Mouse (Mus musculus): Measurements from ENCODE around the gene Clstn3. TPM values are rescaled to one million over a fixed set of nuclear protein-coding genes. Genes with fewer than 3 reads are reported as not detected.

Gene Clstn3
- polyA plus RNA-seq, 1 experiment from 2014 or later, result 160 TPM

DNA sequence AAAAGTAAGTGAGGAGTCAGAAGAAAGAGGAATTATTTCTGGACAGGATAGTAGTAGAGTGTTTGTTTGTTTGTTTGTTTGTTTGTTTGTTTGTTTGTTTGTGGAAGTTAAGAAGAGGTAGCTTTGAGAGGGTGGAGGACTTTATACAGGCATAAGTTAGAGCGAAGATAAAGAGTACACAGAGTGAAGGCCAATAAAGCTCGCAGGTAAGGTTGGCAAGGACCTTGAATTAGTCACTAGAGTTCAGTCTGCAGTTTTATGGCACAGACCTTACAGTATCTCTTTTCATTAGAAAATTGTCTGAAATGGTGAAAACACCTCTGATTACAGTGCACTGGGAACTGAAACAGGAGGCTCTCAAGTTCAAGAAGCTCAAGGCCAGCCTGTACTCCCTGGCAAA, 18.6 kb downstream of the Clstn3 start:
- Histone ChIP-seq H3K4me2 (no peak overlapping the region), H3K9me3 (replicated peaks) (no peaks in the 10 kb centered on the region), H3K4me1 (no peaks in the 10 kb centered on the region), H3K27ac (replicated peaks) (no peak overlapping the region), H3K36me3 (peaks cover 56% of the 10 kb centered on the region), H3K9ac (replicated peaks) (no peak overlapping the region), H3K4me3 (replicated peaks) (no peak overlapping the region), H3K27me3 (replicated peaks) (no peaks in the 10 kb centered on the region)
- 94% methylated on average over 2 of the region's 2 CpGs for WGBS
- no peak for ATAC-seq (ENCODE audit: low FRiP score)

DNA sequence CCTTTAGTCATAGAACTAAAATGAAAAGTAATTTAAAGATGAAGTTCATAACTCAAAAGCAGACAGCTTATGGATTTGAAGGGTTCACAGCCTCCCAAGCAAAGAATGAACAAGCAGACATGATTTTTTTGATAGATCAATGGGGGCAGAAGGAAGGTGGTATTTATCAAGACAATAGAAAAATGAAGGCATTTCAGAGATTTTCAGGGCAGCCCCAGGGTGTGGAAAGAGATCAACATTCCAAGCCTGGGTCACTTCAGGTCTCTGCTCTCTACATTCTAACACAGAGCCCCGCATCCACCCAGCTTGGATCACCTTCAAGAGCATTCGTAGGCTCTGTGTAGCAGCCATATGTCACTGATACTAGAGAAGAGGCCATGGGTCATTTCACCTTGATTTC, 21.3 kb downstream of the Clstn3 start:
- WGBS, result 94% methylated on average over 2 of the region's 2 CpGs
- peaks cover 43% of the 10 kb centered on the region for H3K36me3 ChIP-seq
- no peak for ATAC-seq (ENCODE audit: low FRiP score)

GRCm38 (mm10) chr6:124436245-124436644, 28.3 kb downstream of the Clstn3 start:
- no peaks in the 10 kb centered on the region for H3K9me3 ChIP-seq (replicated peaks)
- no peak overlapping the region for H3K9ac ChIP-seq (replicated peaks)
- WGBS, result 78% methylated on average over 7 of the region's 7 CpGs
- H3K27me3 ChIP-seq (replicated peaks), result no peaks in the 10 kb centered on the region
- H3K4me1 ChIP-seq, result peaks cover 2% of the 10 kb centered on the region; the same call in 1 of the 2 replicates
- H3K36me3 ChIP-seq, result peaks cover 66% of the 10 kb centered on the region
- no peak overlapping the region for H3K4me2 ChIP-seq
- ATAC-seq (ENCODE audit: low FRiP score), result no peak
- H3K4me3 ChIP-seq (replicated peaks), result no peak overlapping the region
- H3K27ac ChIP-seq (replicated peaks), result no peak overlapping the region

More for the DNA sequence above, 21.3 kb downstream of the Clstn3 start:
- H3K27ac ChIP-seq (replicated peaks), result no peak overlapping the region
- no peak overlapping the region for H3K4me2 ChIP-seq
- no peak overlapping the region for H3K4me3 ChIP-seq (replicated peaks)
- no peaks in the 10 kb centered on the region for H3K9me3 ChIP-seq (replicated peaks)
- no peak overlapping the region for H3K9ac ChIP-seq (replicated peaks)
- H3K27me3 ChIP-seq (replicated peaks), result no peaks in the 10 kb centered on the region
- no peaks in the 10 kb centered on the region for H3K4me1 ChIP-seq

DNA sequence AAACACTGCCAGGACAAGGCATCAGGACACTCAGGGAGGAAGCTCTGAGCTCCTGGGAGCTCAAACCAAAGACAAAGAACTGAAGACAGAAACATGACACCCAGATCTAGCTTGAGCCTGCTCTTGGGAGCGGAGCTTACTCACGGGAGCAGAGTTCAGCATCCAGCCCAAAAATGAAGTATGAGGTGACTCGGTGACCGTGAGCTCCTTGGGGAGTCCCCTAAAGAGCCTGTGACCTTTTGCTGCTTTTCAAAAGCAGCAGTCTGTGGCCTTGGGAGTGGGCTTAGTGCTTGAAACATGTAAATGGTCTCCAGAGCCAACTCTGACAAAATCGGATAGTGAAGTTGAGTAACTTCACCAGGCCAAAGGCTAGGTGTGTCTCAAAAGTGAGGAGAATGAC, 29.4 kb downstream of the Clstn3 start:
- no peak for ATAC-seq (ENCODE audit: low FRiP score)
- Histone ChIP-seq H3K27me3 (replicated peaks) (no peaks in the 10 kb centered on the region), H3K27ac (replicated peaks) (no peak overlapping the region), H3K36me3 (peaks cover 67% of the 10 kb centered on the region), H3K4me2 (no peak overlapping the region), H3K9me3 (replicated peaks) (no peaks in the 10 kb centered on the region), H3K4me1 (peaks cover 7% of the 10 kb centered on the region; the same call in 1 of the 2 replicates), H3K4me3 (replicated peaks) (no peak overlapping the region), H3K9ac (replicated peaks) (no peak overlapping the region)
- 82% methylated on average over 5 of the region's 5 CpGs for WGBS

- Histone ChIP-seq H3K4me2 (no peak overlapping the region), H3K9me3 (replicated peaks) (no peaks in the 10 kb centered on the region), H3K27me3 (replicated peaks) (no peaks in the 10 kb centered on the region), H3K4me1 (peaks cover 8% of the 10 kb centered on the region; the same call in 1 of the 2 replicates), H3K27ac (replicated peaks) (no peak overlapping the region), H3K36me3 (peaks cover 60% of the 10 kb centered on the region), H3K9ac (replicated peaks) (no peak overlapping the region), H3K4me3 (replicated peaks) (no peak overlapping the region)
- ATAC-seq (ENCODE audit: low FRiP score), result no peak
- 95% methylated on average over 8 of the region's 8 CpGs for WGBS
These were observed 30.8 kb downstream of the Clstn3 start for GRCm38 (mm10) chr6:124433688-124434324.

DNA sequence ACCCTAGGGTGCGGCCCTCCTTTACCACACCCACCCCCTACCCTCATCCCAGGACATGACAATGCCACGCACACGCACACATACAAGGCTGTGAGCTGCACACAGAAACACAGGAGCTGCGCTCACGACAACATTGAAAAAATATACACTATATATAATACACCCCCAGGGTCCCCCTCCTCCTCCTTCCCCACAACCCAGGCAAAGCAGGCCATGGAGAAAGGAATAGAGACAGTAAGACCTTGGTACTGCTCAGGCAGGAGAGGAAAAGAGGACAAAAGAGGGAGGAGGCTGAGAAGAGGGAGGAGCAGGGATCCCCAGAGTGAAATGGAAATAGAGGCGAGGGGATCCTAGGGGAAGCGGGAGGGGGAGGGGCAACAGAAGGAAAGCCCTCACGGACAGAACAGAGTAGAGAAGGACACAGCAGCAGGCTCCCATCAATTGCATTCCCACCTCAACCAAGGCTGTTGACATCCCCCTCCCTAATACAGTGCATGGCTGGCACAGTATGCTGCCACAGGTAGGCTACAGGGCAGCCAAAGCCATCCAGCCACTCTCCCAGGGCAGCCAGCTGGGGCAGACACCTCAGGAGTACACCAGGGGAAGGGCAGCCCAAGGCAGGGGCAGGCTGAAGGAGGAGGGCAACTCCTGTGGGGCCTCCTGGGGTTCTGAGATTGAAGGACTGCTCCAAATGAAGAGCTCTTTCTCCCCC, 33.7 kb downstream of the Clstn3 start:
- Histone ChIP-seq H3K4me3 (replicated peaks) (no peak overlapping the region), H3K4me2 (no peak overlapping the region), H3K27ac (replicated peaks) (no peak overlapping the region), H3K4me1 (peaks cover 16% of the 10 kb centered on the region), H3K9ac (replicated peaks) (no peak overlapping the region), H3K36me3 (peaks cover 37% of the 10 kb centered on the region), H3K9me3 (replicated peaks) (no peaks in the 10 kb centered on the region), H3K27me3 (replicated peaks) (no peaks in the 10 kb centered on the region)
- WGBS, result 45% methylated on average over 8 of the region's 8 CpGs
- ATAC-seq (ENCODE audit: low FRiP score), result no peak

DNA sequence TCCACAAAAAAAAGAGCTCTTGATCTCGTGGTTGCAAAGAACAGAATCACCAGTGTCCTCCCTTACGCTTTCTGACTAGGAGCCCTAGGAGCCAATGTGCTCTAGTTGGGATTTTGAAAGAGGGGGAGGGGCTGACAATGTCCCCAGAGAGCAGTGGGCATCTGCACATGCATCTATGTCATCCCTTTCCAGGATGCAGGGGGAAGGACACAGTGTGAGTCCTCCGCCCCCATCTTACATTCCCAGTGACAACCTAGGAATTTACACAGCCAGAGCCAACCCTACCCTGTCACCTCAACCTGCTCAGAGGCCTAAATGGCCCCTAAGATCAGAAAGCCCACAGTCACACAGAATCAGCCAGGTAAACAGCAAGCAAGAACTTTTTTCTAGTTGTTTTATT, 34.2 kb downstream of the Clstn3 start:
- Histone ChIP-seq H3K27me3 (replicated peaks) (no peaks in the 10 kb centered on the region), H3K4me2 (no peak overlapping the region), H3K4me3 (replicated peaks) (no peak overlapping the region), H3K9ac (replicated peaks) (no peak overlapping the region), H3K36me3 (peaks cover 33% of the 10 kb centered on the region), H3K9me3 (replicated peaks) (no peaks in the 10 kb centered on the region), H3K27ac (replicated peaks) (no peak overlapping the region), H3K4me1 (peaks cover 16% of the 10 kb centered on the region)
- WGBS, result 58% methylated on average over 3 of the region's 3 CpGs
- no peak for ATAC-seq (ENCODE audit: low FRiP score)

- Histone ChIP-seq H3K27ac (replicated peaks) (no peak overlapping the region), H3K9me3 (replicated peaks) (no peaks in the 10 kb centered on the region), H3K4me3 (replicated peaks) (no peak overlapping the region), H3K4me2 (no peak overlapping the region), H3K27me3 (replicated peaks) (no peaks in the 10 kb centered on the region), H3K9ac (replicated peaks) (no peak overlapping the region), H3K36me3 (peaks cover 15% of the 10 kb centered on the region), H3K4me1 (peaks cover 16% of the 10 kb centered on the region)
- whole genome bisulfite sequencing, result 55% methylated on average over 6 of the region's 6 CpGs
- ATAC-seq (ENCODE audit: low FRiP score), result no peak
These were observed 36.6 kb downstream of the Clstn3 start for GRCm38 (mm10) chr6:124427791-124428576.

GRCm38 (mm10) chr6:124427289-124427688, 37.3 kb downstream of the Clstn3 start:
- peaks cover 14% of the 10 kb centered on the region for H3K36me3 ChIP-seq
- no peaks in the 10 kb centered on the region for H3K9me3 ChIP-seq (replicated peaks)
- WGBS, result 84% methylated on average over 7 of the region's 7 CpGs
- H3K27me3 ChIP-seq (replicated peaks), result no peaks in the 10 kb centered on the region
- H3K4me1 ChIP-seq, result peaks cover 16% of the 10 kb centered on the region
- H3K4me2 ChIP-seq, result no peak overlapping the region
- H3K9ac ChIP-seq (replicated peaks), result no peak overlapping the region
- no peak overlapping the region for H3K4me3 ChIP-seq (replicated peaks)
- no peak for ATAC-seq (ENCODE audit: low FRiP score)
- H3K27ac ChIP-seq (replicated peaks), result no peak overlapping the region

DNA sequence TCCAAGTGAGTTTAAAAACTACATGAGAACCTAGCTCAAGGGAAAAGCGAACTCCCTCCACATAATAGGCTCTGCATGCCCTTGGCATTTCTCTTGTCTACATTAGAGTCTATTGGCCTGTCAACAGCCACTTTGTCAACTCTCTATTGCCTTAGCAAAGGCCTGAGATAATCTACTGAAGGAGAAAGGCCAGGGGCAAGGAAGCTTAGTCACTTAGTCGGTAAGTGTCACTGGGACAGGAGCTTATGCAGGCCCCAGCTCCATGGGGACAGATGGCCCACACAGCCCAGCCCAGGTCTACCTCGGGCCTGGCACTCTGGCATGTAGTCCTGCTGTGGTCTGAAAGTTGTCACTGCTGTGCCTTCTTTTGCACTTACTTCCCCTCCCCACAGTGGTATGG, 38.0 kb downstream of the Clstn3 start:
- 77% methylated on average over 3 of the region's 3 CpGs for WGBS
- Histone ChIP-seq H3K36me3 (peaks cover 8% of the 10 kb centered on the region), H3K4me1 (peaks cover 16% of the 10 kb centered on the region), H3K9me3 (replicated peaks) (no peaks in the 10 kb centered on the region), H3K4me2 (no peak overlapping the region), H3K27ac (replicated peaks) (no peak overlapping the region), H3K4me3 (replicated peaks) (no peak overlapping the region), H3K9ac (replicated peaks) (no peak overlapping the region), H3K27me3 (replicated peaks) (no peaks in the 10 kb centered on the region)
- no peak for ATAC-seq (ENCODE audit: low FRiP score)

GRCm38 (mm10) chr6:124425523-124425922, 39.1 kb downstream of the Clstn3 start:
- H3K4me2 ChIP-seq, result no peak overlapping the region
- H3K36me3 ChIP-seq, result no peaks in the 10 kb centered on the region; the same call in 1 of the 2 replicates
- no peak for ATAC-seq (ENCODE audit: low FRiP score)
- WGBS, result 78% methylated on average over 6 of the region's 6 CpGs
- no peak overlapping the region for H3K4me3 ChIP-seq (replicated peaks)
- no peak overlapping the region for H3K9ac ChIP-seq (replicated peaks)
- no peak overlapping the region for H3K27ac ChIP-seq (replicated peaks)
- H3K4me1 ChIP-seq, result peaks cover 10% of the 10 kb centered on the region; the same call in 1 of the 2 replicates
- H3K27me3 ChIP-seq (replicated peaks), result no peaks in the 10 kb centered on the region
- no peaks in the 10 kb centered on the region for H3K9me3 ChIP-seq (replicated peaks)

Measured in neural tube, embryonic 15.5 days (tissue).